Mouse (Mus musculus) kidney, adult 2 months (tissue): ENCODE measurements around the gene Iqcf5. TPM values are rescaled to one million over a fixed set of nuclear protein-coding genes. Genes with fewer than 3 reads are reported as not detected.

Experiments
- DNase-seq: peaks from one replicate; pipeline ENCODE4 v3.0.0; 2021
- H3K27ac ChIP-seq: fragments of 200-500 bp; 2 replicates; pipeline ENCODE4 v1.5.1; 2012; ENCODE audit warnings: low read depth, low read length, control low read depth, inconsistent platforms; ENCODE audit not compliant: insufficient read depth
- H3K27me3 ChIP-seq: fragments of 200-500 bp; replicated peaks from 2 replicates; pipeline ENCODE4 v1.6.1; 2012; ENCODE audit warnings: mild to moderate bottlenecking, moderate library complexity, low read length, inconsistent platforms; ENCODE audit not compliant: control insufficient read depth, insufficient read depth
- H3K36me3 ChIP-seq: fragments of 200-500 bp; 2 replicates; pipeline ENCODE4 v1.6.1; 2012; ENCODE audit warnings: mild to moderate bottlenecking, moderate library complexity, low read length, inconsistent platforms; ENCODE audit not compliant: control insufficient read depth, insufficient read depth
- H3K4me1 ChIP-seq: fragments of 200-500 bp; 2 replicates; pipeline ENCODE4 v1.6.1; 2011; ENCODE audit warnings: low read length; ENCODE audit not compliant: control insufficient read depth, insufficient read depth
- H3K4me3 ChIP-seq: fragments of 200-500 bp; 2 replicates; pipeline ENCODE4 v1.5.1; 2011; ENCODE audit warnings: mild to moderate bottlenecking, low read depth, low read length, control low read depth; ENCODE audit not compliant: insufficient read depth
- CTCF ChIP-seq: fragments of 200-500 bp; conservative IDR thresholded peaks from 2 replicates; pipeline ENCODE4 v1.5.1; 2011; ENCODE audit warnings: low read depth, mild to moderate bottlenecking, control low read depth, low read length, moderate library complexity, mixed read lengths; ENCODE audit not compliant: insufficient read depth, insufficient read length
- POLR2A ChIP-seq: fragments of 200-500 bp; IDR thresholded peaks from one replicate; pipeline ENCODE4 v1.6.1; 2011; ENCODE audit warnings: low read depth, low read length, control low read depth
- WGBS: fragments of 180-500 bp; shearing (Covaris S2); methylation state at CpG from one replicate; pipeline ENCODE4 v1.1.7; 2018; 5-methylcytosine and 5-hydroxymethylcytosine counted together
- polyA plus RNA-seq: library from polyadenylated mRNA; depleted of rRNA; stranded (reverse); fragments of >200 nt; gene quantifications from 2 replicates; pipeline ENCODE4 v1.2.3, GENCODE M21; 2012

The Iqcf5 gene
- polyA plus RNA-seq, 1 experiment, result 0.39 TPM

GRCm38 (mm10) chr9:106470991-106471750, 43.2 kb upstream of the Iqcf5 start:
- Histone ChIP-seq H3K36me3 (no peaks in the 10 kb centered on the region), H3K4me1 (peaks cover 13% of the 10 kb centered on the region), H3K4me3 (peak overlapping the region; percentile 2; the same call in 1 of the 2 replicates), H3K27me3 (no peaks in the 10 kb centered on the region), H3K27ac (peak overlapping the region; percentile 13; the same call in 1 of the 2 replicates)
- TF ChIP-seq POLR2A (no peak), CTCF (no peak)
- DNase-seq, result peak; percentile 53
- WGBS, result 66% methylated on average over 14 of the region's 14 CpGs

- H3K27me3 ChIP-seq, result no peaks in the 10 kb centered on the region
- H3K4me3 ChIP-seq, result peak overlapping the region; percentile 2; the same call in 1 of the 2 replicates
- peaks cover 13% of the 10 kb centered on the region for H3K4me1 ChIP-seq
- peak overlapping the region; percentile 13; the same call in 1 of the 2 replicates for H3K27ac ChIP-seq
- no peak for TF ChIP-seq POLR2A
- no peak for TF ChIP-seq CTCF
- peak; percentile 81 for DNase-seq
- no peaks in the 10 kb centered on the region for H3K36me3 ChIP-seq
- 50% methylated on average over 5 of the region's 5 CpGs for WGBS
These were observed 42.5 kb upstream of the Iqcf5 start for GRCm38 (mm10) chr9:106471892-106472291.

GRCm38 (mm10) chr9:106472321-106472720, 42.1 kb upstream of the Iqcf5 start:
- H3K36me3 ChIP-seq, result no peaks in the 10 kb centered on the region
- no peak for TF ChIP-seq POLR2A
- TF ChIP-seq CTCF, result no peak
- H3K27me3 ChIP-seq, result no peaks in the 10 kb centered on the region
- no peak overlapping the region for H3K4me3 ChIP-seq
- WGBS, result 55% methylated on average over 4 of the region's 4 CpGs
- DNase-seq, result peak; percentile 49
- peaks cover 13% of the 10 kb centered on the region for H3K4me1 ChIP-seq
- 0 out of 2 replicates have a peak overlapping the region, but pooled peaks have one; percentile 12 for H3K27ac ChIP-seq

- TF ChIP-seq CTCF, result no peak
- TF ChIP-seq POLR2A, result no peak
- Histone ChIP-seq H3K4me3 (no peak overlapping the region), H3K27me3 (no peaks in the 10 kb centered on the region), H3K4me1 (peaks cover 18% of the 10 kb centered on the region), H3K27ac (no peak overlapping the region), H3K36me3 (no peaks in the 10 kb centered on the region)
- 69% methylated on average over 16 of the region's 16 CpGs for WGBS
- DNase-seq, result peak; percentile 82
These were observed 41.2 kb upstream of the Iqcf5 start for GRCm38 (mm10) chr9:106473081-106473752.

GRCm38 (mm10) chr9:106473753-106474105, 40.6 kb upstream of the Iqcf5 start:
- Histone ChIP-seq H3K4me1 (peaks cover 18% of the 10 kb centered on the region), H3K36me3 (no peaks in the 10 kb centered on the region), H3K27me3 (no peaks in the 10 kb centered on the region), H3K4me3 (no peak overlapping the region), H3K27ac (no peak overlapping the region)
- TF ChIP-seq POLR2A (no peak), CTCF (no peak)
- WGBS, result 37% methylated on average over 5 of the region's 5 CpGs
- no peak for DNase-seq

- TF ChIP-seq CTCF, result peak; percentile 79
- no peak for TF ChIP-seq POLR2A
- Histone ChIP-seq H3K27me3 (no peaks in the 10 kb centered on the region), H3K4me1 (peaks cover 18% of the 10 kb centered on the region), H3K4me3 (no peak overlapping the region), H3K36me3 (no peaks in the 10 kb centered on the region), H3K27ac (no peak overlapping the region)
- 11% methylated on average over 6 of the region's 6 CpGs for WGBS
- DNase-seq, result peak; percentile 76
These were observed 39.9 kb upstream of the Iqcf5 start for GRCm38 (mm10) chr9:106474456-106474855.

- H3K4me3 ChIP-seq, result no peak overlapping the region
- 69% methylated on average over 7 of the region's 7 CpGs for WGBS
- TF ChIP-seq POLR2A, result no peak
- TF ChIP-seq CTCF, result no peak
- H3K27ac ChIP-seq, result no peak overlapping the region
- H3K27me3 ChIP-seq, result no peaks in the 10 kb centered on the region
- H3K36me3 ChIP-seq, result no peaks in the 10 kb centered on the region
- no peak for DNase-seq
- H3K4me1 ChIP-seq, result peaks cover 18% of the 10 kb centered on the region
These were observed 39.3 kb upstream of the Iqcf5 start for GRCm38 (mm10) chr9:106475046-106475445.
